Mouse (Mus musculus) adrenal gland (tissue): ENCODE measurements around the gene Memo1.
"Not testable (repeated sequence)": the region's sequence is repeated elsewhere in the genome, so short reads cannot be mapped to it uniquely, and the experiment has no call there.

Source experiments
- intact Hi-C: fragments of 180-260 bp; cut with DNase I; formaldehyde crosslinking; loops from one replicate; pipeline ENCODE4 v1.15.1; 2025
- long read RNA-seq, 2 experiments: library from polyadenylated mRNA; unstranded; transcript quantifications; one replicate each; pipeline ENCODE4 v2.0.0; 2020; ENCODE audit warnings: borderline replicate concordance in 1 of 2; ENCODE audit not compliant: insufficient replicate concordance in 1 of 2

Memo1 gene
- long read RNA-seq, experiment 1, transcript Memo1-210 (9 exons, 3,163 nt), result major isoform, 21 of 44 reads
- long read RNA-seq, experiment 1, partial matches to known transcripts, result 6 of 44 reads
- long read RNA-seq, experiment 1, other reads (novel, unspliced or antisense), result 15 of 44 reads
- long read RNA-seq, experiment 2, transcript Memo1-210 (9 exons, 3,163 nt), result major isoform, 27 of 53 reads
- long read RNA-seq, experiment 2, partial matches to known transcripts, result 1 of 53 reads
- long read RNA-seq, experiment 2, other reads (novel, unspliced or antisense), result 25 of 53 reads

DNA sequence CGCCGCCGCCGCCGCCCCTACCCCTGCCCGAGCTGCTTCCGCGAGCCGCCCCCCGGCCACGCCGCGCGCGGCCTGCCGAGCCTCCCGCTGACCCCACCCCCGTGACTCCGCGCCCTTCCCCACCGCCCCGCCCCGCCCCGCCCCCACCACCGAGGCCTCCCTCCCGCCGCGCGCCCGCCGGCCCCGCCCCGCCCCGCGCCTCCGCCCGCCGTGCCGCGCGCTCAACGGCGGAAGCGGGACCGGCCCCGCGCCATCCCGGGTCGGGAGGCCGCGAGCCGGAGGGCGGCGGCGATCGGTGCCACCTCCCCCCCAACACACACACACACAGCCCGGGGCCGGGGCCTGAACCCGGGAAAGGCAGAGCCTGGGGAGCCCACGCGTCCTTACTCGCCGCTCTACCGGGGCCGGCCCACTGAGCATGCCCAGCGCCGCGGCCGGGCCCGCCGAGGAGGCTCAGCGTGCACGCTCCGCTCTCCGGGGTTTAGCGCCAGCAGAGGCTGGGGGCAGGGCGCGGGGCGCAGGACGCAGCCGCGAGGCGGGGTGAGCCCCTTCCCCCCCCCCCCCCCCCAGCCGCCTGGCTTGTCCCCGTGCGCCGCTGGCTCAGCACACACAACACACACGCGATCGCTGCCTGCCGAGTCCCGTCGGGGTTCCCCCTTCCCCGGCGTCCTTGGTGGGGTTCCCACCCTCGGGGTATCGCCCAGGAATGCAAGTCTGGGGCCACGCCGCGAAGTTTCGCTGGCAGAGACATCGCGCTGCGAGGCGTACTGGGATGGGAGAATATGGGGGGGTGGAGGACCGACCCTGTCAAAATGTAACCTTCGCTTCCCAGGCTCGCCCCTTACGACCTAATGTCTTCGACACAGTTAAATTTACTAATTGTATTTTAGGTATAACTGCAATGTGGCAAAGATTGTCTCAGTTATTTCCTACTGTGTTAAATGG, at the start of gene Memo1:
Memo1 (minus strand) TSS at position 496 of the 945 bp plus-strand sequence.
- intact Hi-C loops, result loop anchor here (5.0 kb wide), 2 partner anchors 78 to 273 kb away; no protein-coding TSS in a partner anchor

GRCm38 (mm10) chr17:74341151-74341550, 45.8 kb upstream of the Memo1 start:
- intact Hi-C loops, result no loop called here

- intact Hi-C loops, result loop anchor here (10.0 kb wide), 1 partner anchor 146 kb away; the partner anchor contains the start of gene Yipf4
Measured at GRCm38 (mm10) chr17:74338937-74339804, 43.9 kb upstream of the Memo1 start, which contains the start of gene Spast. Gene Spast, plus strand, starts transcription at chr17:74338987.

- intact Hi-C loops, result loop anchor here (10.0 kb wide), 1 partner anchor 146 kb away; the partner anchor contains the start of gene Yipf4
Measured at GRCm38 (mm10) chr17:74338225-74338931, 43.1 kb upstream of the Memo1 start.

DNA sequence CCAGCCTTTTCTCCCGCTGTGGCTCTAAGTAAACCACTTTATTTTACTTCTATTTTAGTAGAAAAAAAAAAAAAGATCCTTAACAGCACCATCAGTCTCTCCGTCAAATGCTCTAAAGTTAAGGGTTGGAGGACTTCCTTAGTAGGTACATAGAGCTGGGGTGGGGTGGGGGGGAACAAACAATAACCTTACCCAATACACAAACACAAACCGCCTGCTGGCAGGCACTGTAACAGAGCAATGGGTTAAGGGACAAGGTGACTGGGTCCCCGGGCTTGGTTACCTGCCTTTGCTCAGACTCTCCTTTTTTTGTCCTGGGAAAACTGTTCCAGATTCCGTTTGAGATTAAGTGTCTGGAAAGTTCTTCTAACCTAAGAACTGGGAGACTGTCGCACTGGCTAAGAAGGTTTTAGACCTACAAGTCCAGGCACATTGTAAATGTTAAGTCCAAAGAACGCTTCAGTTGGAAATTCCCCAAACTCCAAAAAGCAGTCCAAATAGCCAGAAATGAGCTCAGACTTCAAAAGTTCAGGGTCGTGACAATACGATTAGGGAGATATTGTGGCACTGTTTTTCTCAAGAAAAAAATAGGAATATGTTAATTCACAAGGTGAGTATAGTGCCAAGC, 35.8 kb upstream of the Memo1 start:
- intact Hi-C loops, result loop anchor here (10.0 kb wide), 1 partner anchor 154 kb away; the partner anchor contains the start of gene Yipf4

DNA sequence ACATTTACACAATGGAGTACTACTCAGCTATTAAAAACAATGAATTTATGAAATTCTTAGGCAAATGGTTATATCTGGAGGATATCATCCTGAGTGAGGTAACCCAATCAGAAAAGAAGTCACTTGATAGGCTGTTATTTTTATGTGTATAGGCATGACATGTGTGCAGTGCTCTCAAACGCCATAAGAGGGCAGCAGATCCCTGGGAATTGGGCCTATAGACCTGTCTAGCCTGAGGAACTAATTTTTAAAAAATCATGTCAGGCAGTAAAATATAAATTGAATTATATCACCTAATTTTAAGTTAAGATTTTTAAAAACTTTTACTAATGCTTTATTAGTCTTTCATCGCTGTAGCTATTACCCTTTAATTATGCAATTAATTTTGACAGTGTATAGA, 32.8 kb upstream of the Memo1 start:
- intact Hi-C loops, result not testable (repeated sequence)

DNA sequence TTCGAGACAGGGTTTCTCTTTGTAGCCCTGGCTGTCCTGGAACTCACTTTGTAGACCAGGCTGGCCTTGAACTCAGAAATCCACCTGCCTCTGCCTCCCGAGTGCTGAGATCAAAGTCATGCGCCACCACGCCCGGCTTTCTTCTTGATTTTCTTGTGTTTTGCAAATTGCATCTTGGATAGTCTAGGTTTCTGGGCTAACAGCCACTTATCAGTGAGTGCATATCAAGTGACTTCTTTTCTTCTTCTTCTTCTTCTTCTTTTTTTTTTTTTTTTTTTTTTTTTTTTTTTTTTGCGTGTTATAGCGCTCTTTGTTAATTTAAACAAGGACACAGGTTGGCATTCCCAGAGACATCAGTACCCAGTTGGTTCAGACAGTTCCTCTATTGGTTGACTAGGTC, 31.9 kb upstream of the Memo1 start:
- intact Hi-C loops, result not testable (repeated sequence)

DNA sequence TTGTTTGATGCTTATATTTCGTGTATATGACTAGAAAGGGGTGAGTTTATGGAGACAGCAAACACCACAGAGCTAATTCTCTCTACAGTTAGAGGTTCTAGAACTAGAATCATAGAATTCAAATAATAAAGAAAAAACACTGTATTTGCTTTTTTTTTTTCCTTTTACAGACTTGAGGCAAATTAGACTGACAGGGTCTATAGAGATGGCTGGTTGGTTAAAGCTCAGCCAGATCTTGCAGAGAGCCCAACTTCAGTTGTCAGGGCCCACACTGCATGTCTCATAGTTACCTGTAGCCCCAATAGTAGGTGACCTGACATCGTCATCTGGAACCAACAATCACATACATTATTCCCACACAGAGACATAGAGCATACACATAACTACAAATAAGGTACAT, 28.5 kb upstream of the Memo1 start, which contains the start of gene Dpy30:
Dpy30 (minus strand) TSS at position 101 of the 400 bp plus-strand sequence.
- intact Hi-C loops, result no loop called here

GRCm38 (mm10) chr17:74322400-74323054, 27.2 kb upstream of the Memo1 start:
- intact Hi-C loops, result no loop called here

DNA sequence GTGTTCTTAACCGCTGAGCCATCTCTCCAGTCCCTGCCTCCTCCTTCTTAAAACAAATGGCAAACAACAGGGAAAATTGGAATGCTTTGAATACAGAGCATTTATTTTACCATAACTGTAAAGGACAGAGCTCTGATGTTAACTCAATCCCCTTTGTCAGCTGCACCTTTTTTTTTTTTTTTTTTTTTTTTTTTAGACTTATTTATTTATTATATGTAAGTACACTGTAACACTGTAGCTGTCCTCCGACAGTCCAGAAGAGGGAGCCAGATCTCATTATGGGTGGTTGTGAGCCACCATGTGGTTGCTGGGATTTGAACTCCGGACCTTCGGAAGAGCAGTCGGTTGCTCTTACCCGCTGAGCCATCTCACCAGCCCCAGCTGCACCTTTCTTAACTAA, 23.4 kb upstream of the Memo1 start:
- intact Hi-C loops, result no loop called here

DNA sequence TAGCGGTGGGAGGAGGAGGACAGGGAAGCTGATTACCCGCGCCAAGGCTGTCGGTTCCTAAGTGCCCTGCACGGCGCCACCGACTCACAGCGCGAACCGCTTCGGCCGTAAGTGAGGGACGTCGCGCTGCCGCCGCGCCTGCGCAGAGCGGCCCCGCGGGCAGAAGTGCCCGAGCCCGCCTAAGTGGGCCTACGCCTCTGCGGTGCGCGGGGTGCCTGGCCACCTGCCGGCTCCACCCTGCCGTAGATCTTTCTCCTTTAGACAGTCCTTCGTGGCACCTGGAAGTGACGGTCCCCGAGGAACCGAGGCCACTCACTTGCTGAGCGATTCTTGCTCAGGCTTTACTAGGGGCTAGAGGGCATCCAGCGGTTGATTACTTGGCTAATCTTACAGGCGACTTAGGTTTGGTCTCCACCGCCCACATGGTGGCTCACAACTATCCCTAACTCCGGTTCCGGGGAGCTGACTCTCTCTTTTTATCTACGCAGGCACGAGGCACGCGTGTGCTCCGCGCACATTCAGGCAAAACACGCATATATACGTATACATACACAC, 21.1 kb upstream of the Memo1 start:
- intact Hi-C loops, result no loop called here

GRCm38 (mm10) chr17:74315445-74316308, 20.4 kb upstream of the Memo1 start:
- intact Hi-C loops, result no loop called here

- intact Hi-C loops, result no loop called here
Measured at GRCm38 (mm10) chr17:74306021-74306420, 10.7 kb upstream of the Memo1 start.

DNA sequence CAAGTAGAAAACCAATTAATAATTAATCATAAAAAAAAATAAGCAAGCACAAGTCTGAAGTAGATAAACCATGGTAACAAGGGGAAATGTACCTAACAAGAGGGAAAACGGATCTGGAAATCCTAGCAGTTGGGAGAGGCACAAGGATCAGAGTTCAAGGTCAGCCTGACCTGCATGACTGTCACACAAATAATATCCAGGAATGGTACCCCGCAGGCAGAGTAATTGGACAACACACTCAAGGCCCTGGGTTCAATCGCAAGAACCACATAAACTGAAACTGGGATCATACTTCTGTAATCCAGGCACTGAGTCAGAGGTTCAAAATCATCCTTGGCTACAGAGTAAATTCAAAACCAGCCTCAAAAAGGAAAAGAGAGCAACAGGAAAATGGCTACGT, 10.3 kb upstream of the Memo1 start:
- intact Hi-C loops, result no loop called here

DNA sequence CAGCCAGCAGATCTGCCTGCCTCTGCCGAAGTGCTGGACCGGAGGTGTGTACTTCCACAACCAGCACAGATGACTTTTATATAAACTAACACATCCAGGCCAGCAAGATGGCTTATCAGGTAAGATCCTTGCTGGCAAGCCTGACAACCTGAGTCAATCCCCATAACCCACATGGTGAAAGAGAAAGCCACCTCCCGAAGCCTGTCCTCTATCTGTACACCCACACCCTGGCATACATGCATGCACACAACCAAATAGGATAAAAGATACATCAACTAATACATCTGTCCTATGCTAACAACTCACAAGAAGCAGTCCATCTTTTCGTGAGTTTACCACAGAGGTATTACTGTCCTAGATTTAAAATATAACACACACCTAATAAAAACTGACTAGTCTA, 8.7 kb upstream of the Memo1 start:
- intact Hi-C loops, result no loop called here

DNA sequence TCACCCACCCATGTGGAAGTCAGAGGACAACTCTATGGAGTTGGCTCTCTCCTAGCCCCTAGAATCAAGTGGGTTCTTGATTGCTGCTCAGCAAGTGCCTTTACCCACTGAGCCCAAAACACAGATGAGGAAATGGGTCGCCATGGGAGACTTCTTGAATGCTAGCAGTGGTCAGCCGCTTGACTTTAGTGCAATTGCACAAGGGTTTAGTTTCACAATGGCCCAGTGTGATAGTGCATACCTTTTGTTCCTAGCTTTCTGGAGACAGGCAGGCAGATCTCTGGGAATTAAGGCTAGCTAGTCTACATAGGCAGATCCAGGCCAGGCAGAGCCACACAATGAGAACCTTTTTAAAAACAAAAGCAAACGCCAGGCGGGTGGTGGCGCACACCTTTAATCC, 4.8 kb upstream of the Memo1 start:
- intact Hi-C loops, result no loop called here

GRCm38 (mm10) chr17:74296991-74297390, 1.7 kb upstream of the Memo1 start:
- intact Hi-C loops, result loop anchor here (5.0 kb wide), 2 partner anchors 80 to 275 kb away; no protein-coding TSS in a partner anchor
